Mouse (Mus musculus) olfactory bulb, adult 2 months (tissue): Measurements from ENCODE around the gene Mtg1.

ENCODE experiments used
- CTCF ChIP-seq: fragments of 200-500 bp; IDR thresholded peaks from 2 replicates; pipeline ENCODE4 v1.5.1; 2012; ENCODE audit warnings: low read depth, mild to moderate bottlenecking, low read length, moderate library complexity; ENCODE audit not compliant: insufficient read depth
- POLR2A ChIP-seq: fragments of 200-500 bp; IDR thresholded peaks from 2 replicates; pipeline ENCODE4 v1.6.1; 2012; ENCODE audit warnings: mild to moderate bottlenecking, low read depth, low read length, moderate library complexity; ENCODE audit not compliant: insufficient read depth

DNA sequence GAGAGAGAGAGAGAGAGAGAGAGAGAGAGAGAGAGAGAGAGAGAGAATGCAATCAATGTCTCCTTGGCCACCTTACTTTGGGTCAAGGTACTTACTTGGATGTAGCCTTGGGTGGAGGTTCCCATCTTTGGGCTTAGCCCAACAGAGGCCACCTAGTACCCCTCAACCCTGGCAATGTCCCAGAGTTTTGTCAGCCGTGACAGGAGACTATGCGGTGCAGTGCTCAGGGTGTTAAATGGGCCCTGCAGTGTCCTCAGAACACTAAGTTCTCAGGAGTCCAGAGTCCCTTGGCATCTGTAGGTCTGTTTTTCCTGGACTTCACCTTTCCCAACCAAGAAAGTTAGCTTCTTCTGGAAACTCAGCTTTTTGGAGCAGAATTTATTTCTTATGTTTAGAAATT is 41.8 kb downstream of the Mtg1 start:
- TF ChIP-seq POLR2A (no peak), CTCF (no peak)
